Mouse (Mus musculus): ENCODE measurements around the gene Per2. TPM values are rescaled to one million over a fixed set of nuclear protein-coding genes. Genes with fewer than 3 reads are reported as not detected.

The Per2 gene
- polyA plus RNA-seq, 1 experiment from 2014 or later = 4.6 TPM

GRCm38 (mm10) chr1:91366215-91367108 is 92.7 kb downstream of the Per2 start, which contains the start of gene Erfe:
Gene Erfe (plus strand): TSS chr1:91366430.
- Histone ChIP-seq H3K4me1 (replicated peaks) (peaks cover 9% of the 10 kb centered on the region), H3K9ac (peak within 1 kb of the TSS; percentile 67), H3K27me3 (peaks cover 30% of the 10 kb centered on the region), H3K36me3 (peaks cover 25% of the 10 kb centered on the region), H3K9me3 (peaks cover 7% of the 10 kb centered on the region; the same call in 1 of the 2 replicates), H3K4me2 (peak within 1 kb of the TSS; percentile 64), H3K27ac (no peak within 1 kb of the TSS), H3K4me3 (peak within 1 kb of the TSS; percentile 38)
- peak; percentile 57; the same call in 1 of the 2 replicates for ATAC-seq (ENCODE audit: low FRiP score)
- WGBS = under 1% methylated on average over 65 of the region's 68 CpGs

Other genes starting within 250 kb of the Per2 start
- gene Ube2f, start 209.0 kb downstream of the Per2 start, polyA plus RNA-seq (2015; fragmentation: Nextera tagmentation; extraction: Ambion mirVana) = 67.7 and 68.2 TPM in 2 replicates
- 11.6 and 12.2 TPM in 2 replicates for gene Scly, start 161.0 kb downstream of the Per2 start, polyA plus RNA-seq (2015; fragmentation: Nextera tagmentation; extraction: Ambion mirVana)
- gene Espnl, start 137.2 kb downstream of the Per2 start, polyA plus RNA-seq (2015; fragmentation: Nextera tagmentation; extraction: Ambion mirVana) = 0.08 and 0.26 TPM in 2 replicates
- 0.16 and 0.21 TPM in 2 replicates for gene Klhl30, start 108.3 kb downstream of the Per2 start, polyA plus RNA-seq (2015; fragmentation: Nextera tagmentation; extraction: Ambion mirVana)
- 0.22 and 0.45 TPM in 2 replicates for gene Erfe, start 92.9 kb downstream of the Per2 start, polyA plus RNA-seq (2015; fragmentation: Nextera tagmentation; extraction: Ambion mirVana)
- gene Ilkap, start 60.5 kb downstream of the Per2 start, polyA plus RNA-seq (2015; fragmentation: Nextera tagmentation; extraction: Ambion mirVana) = 144 and 147 TPM in 2 replicates
- 207 and 235 TPM in 2 replicates for gene Hes6, start 45.3 kb downstream of the Per2 start, polyA plus RNA-seq (2015; fragmentation: Nextera tagmentation; extraction: Ambion mirVana)
- 9.4 and 10.6 TPM in 2 replicates for gene Traf3ip1, start 35.3 kb upstream of the Per2 start, polyA plus RNA-seq (2015; fragmentation: Nextera tagmentation; extraction: Ambion mirVana)
- gene Asb1, start 81.2 kb upstream of the Per2 start, polyA plus RNA-seq (2015; fragmentation: Nextera tagmentation; extraction: Ambion mirVana) = 10.1 and 10.9 TPM in 2 replicates